Mouse (Mus musculus) cerebellum, adult 2 months (tissue): Measurements from ENCODE around the gene Arhgap24.

Source experiments
- CTCF ChIP-seq: fragments of 200-500 bp; IDR thresholded peaks from 2 replicates; pipeline ENCODE4 v1.5.1; 2011; ENCODE audit warnings: low read depth, mild to moderate bottlenecking, control low read depth, low read length, moderate library complexity, borderline replicate concordance; ENCODE audit not compliant: insufficient read depth
- POLR2A ChIP-seq: fragments of 200-500 bp; IDR thresholded peaks from 2 replicates; pipeline ENCODE4 v1.6.1; 2011; ENCODE audit warnings: low read length, control low read depth, borderline replicate concordance; ENCODE audit not compliant: insufficient read depth

DNA sequence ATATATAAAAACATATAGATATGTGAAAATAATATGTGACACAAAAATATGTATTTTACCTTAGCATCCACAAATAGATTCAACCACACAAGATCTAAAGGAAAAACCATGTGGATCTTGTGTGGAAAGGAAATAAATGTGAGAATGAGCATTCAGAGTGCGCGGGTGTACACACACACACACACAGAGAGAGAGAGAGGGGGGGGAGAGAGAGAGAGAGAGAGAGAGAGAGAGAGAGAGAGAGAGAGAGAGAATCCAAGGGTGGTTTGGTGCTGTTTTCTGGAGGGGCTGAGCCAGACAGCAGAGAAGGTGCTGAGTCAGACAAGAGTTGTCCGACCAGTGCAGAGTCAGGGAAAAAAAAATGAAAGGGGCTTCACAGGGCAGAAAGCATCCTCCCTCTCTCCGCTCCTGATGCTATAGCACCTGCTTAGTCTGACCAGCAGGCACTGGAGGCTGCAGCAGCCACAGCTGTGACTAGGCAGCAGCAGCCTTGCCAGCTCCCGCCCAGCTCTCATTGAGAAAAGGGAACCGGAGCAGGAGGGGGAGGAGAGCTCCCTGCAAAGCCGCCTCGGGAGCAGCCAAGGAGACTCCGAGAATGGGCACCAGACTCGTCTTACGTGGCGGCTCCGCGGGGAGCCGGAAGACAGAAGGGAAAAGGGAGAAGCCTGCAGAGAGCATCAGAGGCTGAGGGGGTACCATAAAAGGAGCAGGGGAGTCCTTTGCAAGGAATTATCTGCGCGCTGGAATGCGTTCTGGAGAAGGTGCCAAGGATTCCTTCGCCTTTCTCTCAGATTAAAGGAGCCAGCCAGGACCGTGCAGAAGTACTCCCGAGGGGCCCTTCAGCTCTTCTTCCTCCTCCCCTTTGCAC is 363.8 kb downstream of the Arhgap24 start:
- no peak for TF ChIP-seq CTCF
- no peak for TF ChIP-seq POLR2A
